Mouse (Mus musculus): ENCODE data around the gene Fads3. TPM values are rescaled to one million over a fixed set of nuclear protein-coding genes. Genes with fewer than 3 reads are reported as not detected.

The Fads3 gene
- polyA plus RNA-seq, 2 experiments: 10.6 to 40.8 TPM

GRCm38 (mm10) chr19:10043643-10044042, 2.3 kb downstream of the Fads3 start:
- Histone ChIP-seq H3K27me3 (ENCODE audit: control insufficient read depth, insufficient read depth, low read length) (no peaks in the 10 kb centered on the region), H3K4me2 (replicated peaks; ENCODE audit: low read depth, low read length, severe bottlenecking) (no peak overlapping the region), H3K4me3 (replicated peaks; ENCODE audit: low read length) (no peak overlapping the region), H3K9me3 (ENCODE audit: control insufficient read depth, low read length) (no peaks in the 10 kb centered on the region), H3K36me3 (ENCODE audit: control insufficient read depth, insufficient read depth, low read length) (no peaks in the 10 kb centered on the region), H3K27ac (replicated peaks; ENCODE audit: low read depth, low read length) (no peak overlapping the region), H3K9ac (ENCODE audit: low read depth, low read length, severe bottlenecking) (no peak overlapping the region), H3K4me1 (ENCODE audit: control insufficient read depth, insufficient read depth, low read length) (peaks cover 23% of the 10 kb centered on the region)
- DNase-seq (ENCODE audit: low spot score): no peak
- no peak for TF ChIP-seq POLR2A (IDR thresholded peaks at IDR 0.05; ENCODE audit: borderline replicate concordance, extremely low read depth, insufficient read depth, insufficient read length)
- ATAC-seq (ENCODE audit: low FRiP score, low read depth): no peak

- no peak overlapping the region for H3K4me3 ChIP-seq (replicated peaks; ENCODE audit: low read length)
These were observed 4.3 kb downstream of the Fads3 start for GRCm38 (mm10) chr19:10045707-10046106.

GRCm38 (mm10) chr19:10046346-10046745, 5.0 kb downstream of the Fads3 start:
- H3K4me3 ChIP-seq (replicated peaks; ENCODE audit: low read length): no peak overlapping the region
- no peak overlapping the region for H3K27ac ChIP-seq (replicated peaks; ENCODE audit: low read depth, low read length)
- no peak overlapping the region for H3K9ac ChIP-seq (ENCODE audit: low read depth, low read length, severe bottlenecking)
- H3K36me3 ChIP-seq (ENCODE audit: control insufficient read depth, insufficient read depth, low read length): no peaks in the 10 kb centered on the region
- 63% methylated on average over 4 of the region's 4 CpGs for WGBS
- TF ChIP-seq POLR2A (IDR thresholded peaks at IDR 0.05; ENCODE audit: borderline replicate concordance, extremely low read depth, insufficient read depth, insufficient read length): no peak
- no peak overlapping the region for H3K4me2 ChIP-seq (replicated peaks; ENCODE audit: low read depth, low read length, severe bottlenecking)
- no peak for DNase-seq (ENCODE audit: low spot score)
- ATAC-seq (ENCODE audit: low FRiP score, low read depth): no peak
- H3K4me1 ChIP-seq (ENCODE audit: control insufficient read depth, insufficient read depth, low read length): peaks cover 15% of the 10 kb centered on the region
- no peaks in the 10 kb centered on the region for H3K27me3 ChIP-seq (ENCODE audit: control insufficient read depth, insufficient read depth, low read length)
- no peaks in the 10 kb centered on the region for H3K9me3 ChIP-seq (ENCODE audit: control insufficient read depth, low read length)

More at GRCm38 (mm10) chr19:10045707-10046106, 4.3 kb downstream of the Fads3 start:
- H3K9me3 ChIP-seq (ENCODE audit: control insufficient read depth, low read length): no peaks in the 10 kb centered on the region
- no peak for ATAC-seq (ENCODE audit: low FRiP score, low read depth)
- no peak overlapping the region for H3K4me2 ChIP-seq (replicated peaks; ENCODE audit: low read depth, low read length, severe bottlenecking)
- no peaks in the 10 kb centered on the region for H3K36me3 ChIP-seq (ENCODE audit: control insufficient read depth, insufficient read depth, low read length)
- no peak for TF ChIP-seq POLR2A (IDR thresholded peaks at IDR 0.05; ENCODE audit: borderline replicate concordance, extremely low read depth, insufficient read depth, insufficient read length)
- WGBS: 84% methylated on average over 2 of the region's 2 CpGs
- H3K27ac ChIP-seq (replicated peaks; ENCODE audit: low read depth, low read length): no peak overlapping the region
- H3K9ac ChIP-seq (ENCODE audit: low read depth, low read length, severe bottlenecking): no peak overlapping the region
- H3K27me3 ChIP-seq (ENCODE audit: control insufficient read depth, insufficient read depth, low read length): no peaks in the 10 kb centered on the region
- H3K4me1 ChIP-seq (ENCODE audit: control insufficient read depth, insufficient read depth, low read length): peaks cover 18% of the 10 kb centered on the region
- no peak for DNase-seq (ENCODE audit: low spot score)

- no peak overlapping the region for H3K4me3 ChIP-seq (replicated peaks; ENCODE audit: low read length)
- no peak overlapping the region for H3K27ac ChIP-seq (replicated peaks; ENCODE audit: low read depth, low read length)
- DNase-seq (ENCODE audit: low spot score) (no peak), ATAC-seq (ENCODE audit: low FRiP score, low read depth) (no peak)
- WGBS: 49% methylated on average over 3 of the region's 3 CpGs
- no peaks in the 10 kb centered on the region for H3K36me3 ChIP-seq (ENCODE audit: control insufficient read depth, insufficient read depth, low read length)
- H3K9ac ChIP-seq (ENCODE audit: low read depth, low read length, severe bottlenecking): no peak overlapping the region
- H3K9me3 ChIP-seq (ENCODE audit: control insufficient read depth, low read length): no peaks in the 10 kb centered on the region
- H3K4me2 ChIP-seq (replicated peaks; ENCODE audit: low read depth, low read length, severe bottlenecking): no peak overlapping the region
- no peak for TF ChIP-seq POLR2A (IDR thresholded peaks at IDR 0.05; ENCODE audit: borderline replicate concordance, extremely low read depth, insufficient read depth, insufficient read length)
- H3K4me1 ChIP-seq (ENCODE audit: control insufficient read depth, insufficient read depth, low read length): peaks cover 12% of the 10 kb centered on the region
- no peaks in the 10 kb centered on the region for H3K27me3 ChIP-seq (ENCODE audit: control insufficient read depth, insufficient read depth, low read length)
These were observed 5.6 kb downstream of the Fads3 start for GRCm38 (mm10) chr19:10046983-10047382.

GRCm38 (mm10) chr19:10049533-10049932, 8.2 kb downstream of the Fads3 start:
- Histone ChIP-seq H3K4me1 (ENCODE audit: control insufficient read depth, insufficient read depth, low read length) (0 out of 2 replicates have a peak, but pooled peaks cover 3% of the 10 kb centered on the region), H3K27me3 (ENCODE audit: control insufficient read depth, insufficient read depth, low read length) (no peaks in the 10 kb centered on the region), H3K4me2 (replicated peaks; ENCODE audit: low read depth, low read length, severe bottlenecking) (no peak overlapping the region), H3K36me3 (ENCODE audit: control insufficient read depth, insufficient read depth, low read length) (no peaks in the 10 kb centered on the region), H3K27ac (replicated peaks; ENCODE audit: low read depth, low read length) (no peak overlapping the region), H3K9me3 (ENCODE audit: control insufficient read depth, low read length) (no peaks in the 10 kb centered on the region), H3K9ac (ENCODE audit: low read depth, low read length, severe bottlenecking) (no peak overlapping the region), H3K4me3 (replicated peaks; ENCODE audit: low read length) (no peak overlapping the region)
- ATAC-seq (ENCODE audit: low FRiP score, low read depth): no peak
- DNase-seq (ENCODE audit: low spot score): no peak
- TF ChIP-seq POLR2A (IDR thresholded peaks at IDR 0.05; ENCODE audit: borderline replicate concordance, extremely low read depth, insufficient read depth, insufficient read length): no peak

- Histone ChIP-seq H3K9ac (ENCODE audit: low read depth, low read length, severe bottlenecking) (no peak overlapping the region), H3K27me3 (ENCODE audit: control insufficient read depth, insufficient read depth, low read length) (no peaks in the 10 kb centered on the region), H3K27ac (replicated peaks; ENCODE audit: low read depth, low read length) (no peak overlapping the region), H3K4me2 (replicated peaks; ENCODE audit: low read depth, low read length, severe bottlenecking) (no peak overlapping the region), H3K36me3 (ENCODE audit: control insufficient read depth, insufficient read depth, low read length) (0 out of 2 replicates have a peak, but pooled peaks cover 6% of the 10 kb centered on the region), H3K4me3 (replicated peaks; ENCODE audit: low read length) (no peak overlapping the region), H3K9me3 (ENCODE audit: control insufficient read depth, low read length) (no peaks in the 10 kb centered on the region), H3K4me1 (ENCODE audit: control insufficient read depth, insufficient read depth, low read length) (0 out of 2 replicates have a peak, but pooled peaks cover 3% of the 10 kb centered on the region)
- ATAC-seq (ENCODE audit: low FRiP score, low read depth): no peak
- 61% methylated on average over 2 of the region's 2 CpGs for WGBS
- TF ChIP-seq POLR2A (IDR thresholded peaks at IDR 0.05; ENCODE audit: borderline replicate concordance, extremely low read depth, insufficient read depth, insufficient read length): no peak
- no peak for DNase-seq (ENCODE audit: low spot score)
These were observed 9.1 kb downstream of the Fads3 start for GRCm38 (mm10) chr19:10050438-10050837.
